Mouse (Mus musculus) MEL (cell line): ENCODE results near the gene Cltb.

Experiments used
- CTCF ChIP-seq, 3 experiments: IDR thresholded peaks in 2 of 3; conservative IDR thresholded peaks in 1 of 3; 2 replicates each; pipeline ENCODE4 v1.5.1; 2011 to 2012; ENCODE audit warnings: low read length in 3 of 3, low read depth in 2 of 3, mild to moderate bottlenecking in 2 of 3, improper control_type of control experiment in 1 of 3, inconsistent platforms in 1 of 3, mixed read lengths in 1 of 3, moderate library complexity in 1 of 3; ENCODE audit not compliant: control insufficient read depth in 1 of 3, insufficient read depth in 1 of 3, poor library complexity in 1 of 3, severe bottlenecking in 1 of 3
- E2F4 ChIP-seq: IDR thresholded peaks from 2 replicates; pipeline ENCODE4 v1.6.1; 2011; ENCODE audit warnings: low read depth, low read length, improper control_type of control experiment, borderline replicate concordance
- EP300 ChIP-seq, 2 experiments: IDR thresholded peaks; 2 replicates each; pipeline ENCODE4 v1.6.1; 2011; ENCODE audit warnings: improper control_type of control experiment in 2 of 2, low read length in 2 of 2, low read depth in 1 of 2, mild to moderate bottlenecking in 1 of 2
- MAX ChIP-seq: IDR thresholded peaks from 2 replicates; pipeline ENCODE4 v1.6.1; 2011; ENCODE audit warnings: low read length, improper control_type of control experiment
- POLR2A ChIP-seq, 2 experiments: IDR thresholded peaks; 2 replicates each; pipeline ENCODE4 v1.6.1; 2011 to 2012; ENCODE audit warnings: low read length in 2 of 2, mild to moderate bottlenecking in 2 of 2, control low read depth in 1 of 2, improper control_type of control experiment in 1 of 2, low read depth in 1 of 2, moderate library complexity in 1 of 2; ENCODE audit not compliant: control insufficient read depth in 1 of 2, insufficient read depth in 1 of 2, poor library complexity in 1 of 2
- SIN3A ChIP-seq: IDR thresholded peaks from 2 replicates; pipeline ENCODE4 v1.6.1; 2012; ENCODE audit warnings: low read length, improper control_type of control experiment, inconsistent platforms
- SMC3 ChIP-seq: IDR thresholded peaks from 2 replicates; pipeline ENCODE4 v1.6.1; 2011; ENCODE audit warnings: low read depth, low read length, improper control_type of control experiment

DNA sequence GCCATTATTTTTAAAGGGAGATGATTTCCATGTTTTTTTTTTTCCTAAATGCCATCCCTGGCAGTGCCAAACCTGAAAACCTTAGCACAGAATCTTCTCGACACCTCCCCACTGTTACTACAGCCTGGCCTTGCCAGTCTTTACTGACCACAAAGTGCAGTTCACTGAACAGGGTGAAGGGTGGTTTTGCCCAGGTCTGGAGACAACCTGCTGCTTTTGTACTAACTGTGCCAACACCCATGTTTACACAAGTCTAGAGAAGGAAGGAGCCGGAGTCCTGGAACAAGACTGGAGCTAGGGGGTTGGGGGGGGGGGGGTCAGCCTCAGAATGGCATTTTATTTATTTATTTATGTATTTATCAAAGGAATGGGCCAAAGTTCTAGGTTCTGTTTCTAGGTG, 29.8 kb downstream of the Cltb start:
- TF ChIP-seq SMC3: no peak
- no peak for TF ChIP-seq CTCF (IDR thresholded peaks at IDR 0.05 in 2 of 3, conservative IDR thresholded peaks at IDR 0.05 in 1 of 3; ENCODE audit: control insufficient read depth in 1 of 3, insufficient read depth in 1 of 3, low read depth in 2 of 3, low read length in 3 of 3, poor library complexity in 1 of 3, severe bottlenecking in 1 of 3)
- TF ChIP-seq E2F4: no peak
- no peak for TF ChIP-seq SIN3A
- no peak for TF ChIP-seq POLR2A (IDR thresholded peaks at IDR 0.05; ENCODE audit: control insufficient read depth in 1 of 2, insufficient read depth in 1 of 2, low read depth in 1 of 2, low read length in 2 of 2, poor library complexity in 1 of 2)
- TF ChIP-seq EP300 (IDR thresholded peaks at IDR 0.05; ENCODE audit: low read depth in 1 of 2, low read length in 2 of 2): no peak
- TF ChIP-seq MAX: no peak
